Mouse (Mus musculus) forebrain, embryonic 15.5 days (tissue): Measurements from ENCODE around the gene Naa80. TPM values are rescaled to one million over a fixed set of nuclear protein-coding genes. Genes with fewer than 3 reads are reported as not detected.
"Not testable (repeated sequence)": the region's sequence is repeated elsewhere in the genome, so short reads cannot be mapped to it uniquely, and the experiment has no call there.

Experiments
- ATAC-seq: fragments of 200-750 bp; cut with Nextera tagmentation; replicated peaks from 2 replicates; pipeline ENCODE4 v1.8.0; 2017; ENCODE audit warnings: mild to moderate bottlenecking, moderate TSS enrichment, moderate library complexity
- H3K27ac ChIP-seq: fragments of 300-500 bp; sonication (generic); replicated peaks from 2 replicates; pipeline ENCODE4 v1.5.1; 2015; ENCODE audit warnings: mild to moderate bottlenecking, inconsistent platforms
- H3K27me3 ChIP-seq: fragments of 300-500 bp; sonication (generic); 2 replicates; pipeline ENCODE4 v1.6.1; 2015; ENCODE audit warnings: inconsistent platforms
- H3K36me3 ChIP-seq: fragments of 300-500 bp; sonication (generic); 2 replicates; pipeline ENCODE4 v1.6.1; 2015; ENCODE audit warnings: mild to moderate bottlenecking, inconsistent platforms
- H3K4me1 ChIP-seq: fragments of 300-500 bp; sonication (generic); 2 replicates; pipeline ENCODE4 v1.6.1; 2015; ENCODE audit warnings: inconsistent platforms
- H3K4me2 ChIP-seq: fragments of 300-500 bp; sonication (generic); replicated peaks from 2 replicates; pipeline ENCODE4 v1.6.1; 2015; ENCODE audit warnings: mild to moderate bottlenecking, inconsistent platforms
- H3K4me3 ChIP-seq: fragments of 300-500 bp; sonication (generic); 2 replicates; pipeline ENCODE4 v1.5.1; 2015; ENCODE audit warnings: mild to moderate bottlenecking, inconsistent platforms
- H3K9ac ChIP-seq: fragments of 300-500 bp; sonication (generic); replicated peaks from 2 replicates; pipeline ENCODE4 v1.6.1; 2015; ENCODE audit warnings: mild to moderate bottlenecking, inconsistent platforms
- H3K9me3 ChIP-seq: fragments of 300-500 bp; sonication (generic); 2 replicates; pipeline ENCODE4 v1.6.1; 2016; ENCODE audit warnings: inconsistent platforms
- WGBS: fragments of 180-500 bp; shearing (Covaris S2); methylation state at CpG from one replicate; pipeline ENCODE4 v1.1.7; 2015; ENCODE audit warnings: mixed read lengths; 5-methylcytosine and 5-hydroxymethylcytosine counted together
- polyA plus RNA-seq: library from polyadenylated mRNA; unstranded; fragments of >200 nt; fragmentation: Nextera tagmentation; extraction: Ambion mirVana; gene quantifications from 2 replicates; pipeline ENCODE4 v1.2.1, GENCODE M21; 2015

The Naa80 gene
- polyA plus RNA-seq, 1 experiment from 2014 or later = 14.7 TPM

- peak overlapping the region; percentile 70 for H3K4me2 ChIP-seq
- 11% methylated on average over 8 of the region's 8 CpGs for WGBS
- H3K9ac ChIP-seq = peak overlapping the region; percentile 47
- peak overlapping the region; percentile 41 for H3K4me3 ChIP-seq
- no peak for ATAC-seq
- H3K4me1 ChIP-seq = peaks cover 48% of the 10 kb centered on the region
- no peaks in the 10 kb centered on the region for H3K36me3 ChIP-seq
- peaks cover 33% of the 10 kb centered on the region for H3K27me3 ChIP-seq
- H3K9me3 ChIP-seq = no peaks in the 10 kb centered on the region
- H3K27ac ChIP-seq = no peak overlapping the region
These were observed 26.8 kb upstream of the Naa80 start for GRCm38 (mm10) chr9:107551890-107552355.

DNA sequence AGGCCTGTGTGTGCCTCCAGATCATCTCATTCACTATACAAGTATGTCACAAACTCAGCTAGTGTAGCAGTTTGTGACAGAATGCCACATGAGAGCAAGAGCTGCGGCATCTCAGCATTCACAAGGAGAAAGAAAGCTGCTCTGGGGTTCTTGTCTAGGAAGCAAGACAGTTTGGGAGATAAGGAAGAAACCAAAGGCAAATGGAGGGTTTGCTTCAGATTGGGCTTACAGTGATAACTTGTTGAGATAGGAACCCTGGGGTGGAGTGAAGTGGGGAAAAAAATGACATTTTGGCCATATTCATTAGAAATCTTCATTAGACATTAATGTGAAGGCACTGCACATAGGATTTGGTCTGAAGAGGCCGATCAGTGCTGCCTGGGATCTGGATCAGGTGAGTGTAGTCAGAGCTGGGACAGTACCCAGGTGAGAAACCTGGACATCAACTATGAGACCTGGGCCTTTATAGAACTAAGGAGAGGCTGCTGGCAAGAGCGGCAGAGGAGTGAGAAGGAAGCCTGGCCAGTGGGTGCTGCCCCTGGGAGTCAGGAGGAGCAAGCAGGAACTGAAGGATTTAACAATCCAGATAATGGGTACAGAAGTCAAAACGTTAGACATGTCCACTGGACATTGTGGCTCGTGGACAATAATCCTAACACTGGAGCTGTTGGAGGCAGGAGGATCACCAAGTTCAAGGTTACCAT, 25.8 kb upstream of the Naa80 start:
- H3K27ac ChIP-seq = no peak overlapping the region
- H3K27me3 ChIP-seq = peaks cover 33% of the 10 kb centered on the region
- ATAC-seq = no peak
- H3K4me3 ChIP-seq = no peak overlapping the region
- H3K4me2 ChIP-seq = peak overlapping the region; percentile 90; the same call in 1 of the 2 replicates
- no peaks in the 10 kb centered on the region for H3K9me3 ChIP-seq
- WGBS = 78% methylated on average over 5 of the region's 5 CpGs
- no peak overlapping the region for H3K9ac ChIP-seq
- H3K36me3 ChIP-seq = peaks cover 6% of the 10 kb centered on the region
- peaks cover 41% of the 10 kb centered on the region for H3K4me1 ChIP-seq

DNA sequence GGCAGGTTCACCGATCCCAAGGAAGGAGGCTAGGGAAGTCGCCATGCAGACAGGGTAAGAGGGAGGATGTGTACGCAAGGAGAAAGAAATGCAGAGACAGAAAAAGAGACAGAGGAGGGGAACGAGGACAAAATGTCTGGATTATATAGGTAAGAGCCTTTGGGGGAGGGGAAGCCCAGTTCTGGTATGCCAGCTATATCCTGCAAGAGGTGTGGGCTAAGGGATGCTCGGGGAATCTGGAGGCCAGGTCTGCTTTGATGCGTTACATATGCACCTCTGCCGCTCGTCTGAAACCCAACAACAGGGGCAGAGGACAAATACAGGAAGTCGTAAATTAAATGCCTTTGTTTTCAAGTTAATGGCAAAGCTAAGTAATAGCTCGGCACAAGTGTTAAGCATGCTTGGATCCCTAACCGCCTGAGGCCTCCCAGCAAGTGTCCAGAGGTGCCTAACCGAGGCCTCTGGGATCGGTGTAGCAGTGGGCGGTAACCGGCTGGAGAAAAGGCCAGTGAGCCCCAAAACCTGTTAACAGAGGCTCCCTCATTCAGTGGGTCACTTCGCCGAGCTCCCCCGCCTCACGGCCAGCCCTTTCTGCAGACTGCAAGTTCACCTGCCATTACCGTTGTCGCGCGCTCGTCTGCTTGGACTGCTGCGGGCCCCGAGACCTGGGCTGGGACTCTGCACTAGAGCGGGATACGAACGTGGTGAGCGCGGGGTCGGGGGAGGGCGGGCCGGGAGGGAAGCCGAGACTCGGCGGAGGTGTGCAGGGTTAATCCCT, 25.0 kb upstream of the Naa80 start:
- peak; percentile 77 for ATAC-seq
- WGBS = 6% methylated on average over 36 of the region's 37 CpGs
- Histone ChIP-seq H3K9me3 (no peaks in the 10 kb centered on the region), H3K9ac (peak overlapping the region; percentile 81), H3K4me3 (peak overlapping the region; percentile 84), H3K27ac (peak overlapping the region; percentile 87), H3K4me2 (peak overlapping the region; percentile 90), H3K4me1 (peaks cover 41% of the 10 kb centered on the region), H3K36me3 (peaks cover 15% of the 10 kb centered on the region), H3K27me3 (peaks cover 33% of the 10 kb centered on the region)

GRCm38 (mm10) chr9:107554319-107554825, 24.3 kb upstream of the Naa80 start:
- Histone ChIP-seq H3K4me3 (peak overlapping the region; percentile 84), H3K9ac (peak overlapping the region; percentile 81), H3K36me3 (peaks cover 22% of the 10 kb centered on the region), H3K4me2 (peak overlapping the region; percentile 90), H3K9me3 (no peaks in the 10 kb centered on the region), H3K27ac (peak overlapping the region; percentile 87), H3K27me3 (peaks cover 33% of the 10 kb centered on the region), H3K4me1 (peaks cover 41% of the 10 kb centered on the region)
- ATAC-seq = peak; percentile 94
- WGBS = 0% methylated on average over 53 of the region's 53 CpGs

DNA sequence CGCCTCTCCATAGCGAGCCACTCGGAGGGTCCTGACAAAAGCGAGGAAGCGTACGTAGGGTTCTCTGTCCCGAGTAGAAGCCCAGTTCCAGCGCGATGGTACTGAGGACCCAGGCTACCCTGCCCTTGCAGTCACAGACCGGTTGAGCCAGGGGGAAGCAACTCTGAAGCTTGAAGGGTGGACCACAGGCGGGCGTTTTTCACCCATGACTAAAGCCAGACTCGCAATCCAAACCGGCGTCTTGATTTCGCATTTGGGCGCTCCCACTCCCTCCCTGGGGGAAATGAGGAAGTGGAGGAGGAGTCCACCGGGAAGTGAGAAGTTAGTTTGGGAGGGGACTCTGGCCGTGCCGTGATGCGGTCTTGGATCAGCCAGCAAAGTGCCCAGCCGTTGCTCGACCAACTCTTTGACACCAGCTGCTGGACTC, 23.6 kb upstream of the Naa80 start:
- WGBS = under 1% methylated on average over 23 of the region's 23 CpGs
- H3K9me3 ChIP-seq = no peaks in the 10 kb centered on the region
- peak overlapping the region; percentile 81 for H3K9ac ChIP-seq
- H3K4me2 ChIP-seq = peak overlapping the region; percentile 90
- ATAC-seq = no peak
- peak overlapping the region; percentile 84 for H3K4me3 ChIP-seq
- peaks cover 28% of the 10 kb centered on the region for H3K27me3 ChIP-seq
- peak overlapping the region; percentile 87 for H3K27ac ChIP-seq
- peaks cover 28% of the 10 kb centered on the region for H3K36me3 ChIP-seq
- peaks cover 41% of the 10 kb centered on the region for H3K4me1 ChIP-seq

DNA sequence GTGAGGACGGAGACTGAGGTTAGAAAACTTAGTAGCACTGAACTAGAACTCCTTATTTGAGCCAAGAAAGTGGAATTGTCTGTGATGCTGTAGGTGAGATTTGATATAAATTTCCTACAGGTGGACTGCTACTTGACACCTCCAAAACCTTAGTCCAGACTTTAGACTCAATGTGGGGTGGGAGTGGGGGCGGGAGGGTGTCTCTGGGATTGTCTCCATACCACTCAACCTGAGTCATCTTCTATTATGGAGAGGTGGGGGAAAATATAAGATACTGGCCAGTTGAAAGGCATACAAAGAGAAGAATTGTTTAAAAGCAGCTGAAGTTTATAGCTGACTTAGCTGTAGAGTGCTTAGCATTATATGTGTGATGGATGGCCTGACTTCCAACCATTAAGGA, 23.0 kb upstream of the Naa80 start:
- Histone ChIP-seq H3K4me3 (peak overlapping the region; percentile 84), H3K4me2 (peak overlapping the region; percentile 90), H3K36me3 (peaks cover 35% of the 10 kb centered on the region), H3K9ac (peak overlapping the region; percentile 81), H3K9me3 (no peaks in the 10 kb centered on the region), H3K27me3 (peaks cover 23% of the 10 kb centered on the region), H3K27ac (0 out of 2 replicates have a peak overlapping the region, but pooled peaks have one; percentile 87), H3K4me1 (peaks cover 41% of the 10 kb centered on the region)
- no peak for ATAC-seq
- 30% methylated on average over 2 of the region's 2 CpGs for WGBS

DNA sequence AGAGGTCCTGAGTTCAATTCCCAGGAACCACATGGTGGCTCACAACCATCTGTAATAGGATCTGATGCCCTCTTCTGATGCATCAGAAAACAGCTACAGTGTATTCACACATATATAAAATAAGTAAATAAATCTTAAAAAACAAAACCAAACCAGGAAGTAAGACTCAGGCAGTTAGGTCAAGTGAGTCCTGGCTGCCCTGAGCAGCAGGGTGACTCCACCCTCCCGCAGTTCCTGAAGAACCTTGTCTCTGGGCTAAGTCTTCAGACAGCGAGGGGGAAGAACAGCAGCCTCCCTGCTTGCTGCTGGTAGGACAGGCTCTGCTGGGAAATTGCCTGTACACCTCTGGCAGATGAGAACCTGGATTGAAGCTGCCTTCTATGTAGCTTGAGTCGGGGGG, 22.3 kb upstream of the Naa80 start:
- Histone ChIP-seq H3K9ac (no peak overlapping the region), H3K27ac (no peak overlapping the region), H3K9me3 (no peaks in the 10 kb centered on the region), H3K4me3 (0 out of 2 replicates have a peak overlapping the region, but pooled peaks have one; percentile 84), H3K4me2 (0 out of 2 replicates have a peak overlapping the region, but pooled peaks have one; percentile 90), H3K27me3 (peaks cover 18% of the 10 kb centered on the region), H3K4me1 (peaks cover 37% of the 10 kb centered on the region), H3K36me3 (peaks cover 41% of the 10 kb centered on the region)
- no peak for ATAC-seq
- WGBS = 81% methylated on average over 3 of the region's 3 CpGs

- Histone ChIP-seq H3K27me3 (no peaks in the 10 kb centered on the region), H3K4me2 (peak within 1 kb of the TSS; percentile 85), H3K36me3 (peaks cover 56% of the 10 kb centered on the region), H3K27ac (peak within 1 kb of the TSS; percentile 78), H3K4me1 (peaks cover 30% of the 10 kb centered on the region), H3K4me3 (peak within 1 kb of the TSS; percentile 95), H3K9me3 (no peaks in the 10 kb centered on the region), H3K9ac (peak within 1 kb of the TSS; percentile 87)
- WGBS = under 1% methylated on average over 46 of the region's 46 CpGs
- ATAC-seq = peak; percentile 97
These were observed 15.6 kb upstream of the Naa80 start, which contains the start of gene Tusc2 for GRCm38 (mm10) chr9:107563029-107563581. Gene Tusc2 (plus strand): TSS chr9:107563255.

DNA sequence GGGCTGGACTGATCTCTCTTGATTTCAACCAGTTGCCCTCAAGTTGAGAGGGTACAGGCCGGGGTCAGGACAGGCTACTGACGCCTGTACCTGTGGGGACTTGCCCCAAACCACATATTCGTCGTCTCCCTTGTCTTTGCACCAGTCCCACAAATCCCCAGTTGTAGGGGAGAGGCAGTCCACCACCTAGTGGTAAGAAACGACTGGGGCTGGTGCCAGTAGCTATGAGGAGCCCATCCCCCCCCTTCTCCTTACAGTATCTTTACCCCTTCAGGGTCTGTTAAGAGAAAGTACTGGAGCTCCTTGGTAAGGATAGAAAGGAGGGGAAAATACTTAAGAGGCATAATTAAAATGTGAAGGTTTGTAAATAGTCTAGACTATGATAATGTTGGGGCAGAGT, 13.1 kb upstream of the Naa80 start:
- ATAC-seq, H3K4me2 ChIP-seq, H3K9ac ChIP-seq, H3K27me3 ChIP-seq, H3K27ac ChIP-seq, H3K9me3 ChIP-seq, H3K4me3 ChIP-seq: not testable (repeated sequence)
- Histone ChIP-seq H3K4me1 (peaks cover 43% of the 10 kb centered on the region), H3K36me3 (peaks cover 32% of the 10 kb centered on the region)
- WGBS = 45% methylated on average over 5 of the region's 5 CpGs

- H3K4me1 ChIP-seq = peaks cover 49% of the 10 kb centered on the region
These were observed 12.5 kb upstream of the Naa80 start for GRCm38 (mm10) chr9:107566041-107566709.

GRCm38 (mm10) chr9:107566855-107567254, 11.8 kb upstream of the Naa80 start:
- Histone ChIP-seq H3K27ac (0 out of 2 replicates have a peak overlapping the region, but pooled peaks have one; percentile 9), H3K4me1 (peaks cover 56% of the 10 kb centered on the region), H3K4me2 (no peak overlapping the region), H3K9ac (no peak overlapping the region), H3K36me3 (peaks cover 31% of the 10 kb centered on the region), H3K4me3 (no peak overlapping the region), H3K27me3 (no peaks in the 10 kb centered on the region), H3K9me3 (no peaks in the 10 kb centered on the region)
- ATAC-seq = no peak
- 75% methylated on average over 3 of the region's 3 CpGs for WGBS

More at GRCm38 (mm10) chr9:107566041-107566709, 12.5 kb upstream of the Naa80 start:
- Histone ChIP-seq H3K27me3 (no peaks in the 10 kb centered on the region), H3K36me3 (peaks cover 32% of the 10 kb centered on the region), H3K4me3 (no peak overlapping the region), H3K4me2 (no peak overlapping the region), H3K27ac (0 out of 2 replicates have a peak overlapping the region, but pooled peaks have one; percentile 9), H3K9ac (no peak overlapping the region), H3K9me3 (no peaks in the 10 kb centered on the region)
- WGBS = 57% methylated on average over 15 of the region's 15 CpGs
- no peak for ATAC-seq
